Mouse (Mus musculus) C2C12 (cell line): Measurements from ENCODE around the gene Tmem231. TPM values are rescaled to one million over a fixed set of nuclear protein-coding genes. Genes with fewer than 3 reads are reported as not detected.
"Not testable (repeated sequence)": the region's sequence is repeated elsewhere in the genome, so short reads cannot be mapped to it uniquely, and the experiment has no call there.

ENCODE experiments used
- H3K27me3 ChIP-seq: one replicate; pipeline ENCODE4 v1.6.1; 2011; ENCODE audit not compliant: control insufficient read depth, insufficient read depth, insufficient read length
- H3K36me3 ChIP-seq: one replicate; pipeline ENCODE4 v1.6.1; 2011; ENCODE audit not compliant: control insufficient read depth, insufficient read depth
- H3K4me3 ChIP-seq: one replicate; pipeline ENCODE4 v1.5.1; 2011; ENCODE audit warnings: mild to moderate bottlenecking, control low read depth; ENCODE audit not compliant: poor library complexity, insufficient read depth, severe bottlenecking
- H3K79me2 ChIP-seq: one replicate; pipeline ENCODE4 v1.6.1; 2011; ENCODE audit not compliant: control insufficient read depth, insufficient read depth
- H3K79me3 ChIP-seq: one replicate; pipeline ENCODE4 v1.6.1; 2011; ENCODE audit warnings: low read depth, control low read depth
- H3ac ChIP-seq: one replicate; pipeline ENCODE3; 2011; ENCODE audit warnings: low read depth; ENCODE audit not compliant: control insufficient read depth, insufficient read length
- CEBPB ChIP-seq: IDR thresholded peaks from one replicate; pipeline ENCODE4 v1.6.1; 2011; ENCODE audit warnings: low read depth, mild to moderate bottlenecking, control low read depth, moderate library complexity
- CTCF ChIP-seq: IDR thresholded peaks from one replicate; pipeline ENCODE4 v1.5.1; 2011; ENCODE audit not compliant: control insufficient read depth, insufficient read depth, insufficient read length
- FOSL1 ChIP-seq: IDR thresholded peaks from one replicate; pipeline ENCODE4 v1.8.0; 2011; ENCODE audit warnings: mild to moderate bottlenecking, low read length; ENCODE audit not compliant: poor library complexity, insufficient read depth, severe bottlenecking
- MAX ChIP-seq: IDR thresholded peaks from one replicate; pipeline ENCODE4 v1.6.1; 2011; ENCODE audit warnings: mild to moderate bottlenecking, control low read depth
- MYOD1 ChIP-seq: IDR thresholded peaks from one replicate; pipeline ENCODE4 v1.6.1; 2011; ENCODE audit warnings: low read depth; ENCODE audit not compliant: control insufficient read depth, insufficient read length
- MYOG ChIP-seq: IDR thresholded peaks from one replicate; pipeline ENCODE4 v1.6.1; 2011; ENCODE audit not compliant: control insufficient read depth, insufficient read length; ENCODE audit errors: extremely low read depth
- USF1 ChIP-seq: IDR thresholded peaks from one replicate; pipeline ENCODE4 v1.6.1; 2011; ENCODE audit warnings: low read depth, mild to moderate bottlenecking, control low read depth, moderate library complexity
- polyA plus RNA-seq: library from polyadenylated mRNA; unstranded; fragments of >200 nt; fragmentation: generic; extraction: Trizol; gene quantifications from one replicate; pipeline ENCODE4 v1.2.1, GENCODE M21; 2012; ENCODE audit warnings: missing spikeins

Gene Tmem231
- polyA plus RNA-seq, 1 experiment = 2.2 TPM

GRCm38 (mm10) chr8:111947954-111948353 is 14.3 kb upstream of the Tmem231 start:
- no peaks in the 10 kb centered on the region for H3K79me2 ChIP-seq
- peaks cover 37% of the 10 kb centered on the region for H3K36me3 ChIP-seq
- no peak overlapping the region for H3K4me3 ChIP-seq
- H3K79me3 ChIP-seq = no peaks in the 10 kb centered on the region
- no peaks in the 10 kb centered on the region for H3K27me3 ChIP-seq
- no peak overlapping the region for H3ac ChIP-seq
- TF ChIP-seq CTCF (no peak), FOSL1 (no peak), CEBPB (no peak), MAX (no peak)

GRCm38 (mm10) chr8:111947144-111947543 is 13.5 kb upstream of the Tmem231 start:
- TF ChIP-seq FOSL1 = no peak
- TF ChIP-seq MYOD1 = no peak
- no peak for TF ChIP-seq CTCF
- no peak for TF ChIP-seq CEBPB
- TF ChIP-seq MYOG = no peak
- TF ChIP-seq USF1 = no peak
- no peak for TF ChIP-seq MAX
- H3K36me3 ChIP-seq = peaks cover 34% of the 10 kb centered on the region
- no peak overlapping the region for H3K4me3 ChIP-seq
- no peaks in the 10 kb centered on the region for H3K79me2 ChIP-seq
- H3ac ChIP-seq = no peak overlapping the region
- no peaks in the 10 kb centered on the region for H3K27me3 ChIP-seq
- no peaks in the 10 kb centered on the region for H3K79me3 ChIP-seq

GRCm38 (mm10) chr8:111943544-111943943 is 9.9 kb upstream of the Tmem231 start:
- Histone ChIP-seq H3K79me2 (peaks cover 12% of the 10 kb centered on the region), H3K36me3 (peaks cover 37% of the 10 kb centered on the region), H3K27me3 (no peaks in the 10 kb centered on the region), H3ac (no peak overlapping the region), H3K79me3 (no peaks in the 10 kb centered on the region), H3K4me3 (no peak overlapping the region)
- no peak for TF ChIP-seq MYOD1
- no peak for TF ChIP-seq CEBPB
- TF ChIP-seq MYOG = no peak
- no peak for TF ChIP-seq MAX
- no peak for TF ChIP-seq USF1
- TF ChIP-seq CTCF = no peak
- no peak for TF ChIP-seq FOSL1

GRCm38 (mm10) chr8:111941101-111941454 is 7.4 kb upstream of the Tmem231 start:
- Histone ChIP-seq H3K79me2 (peaks cover 12% of the 10 kb centered on the region), H3K36me3 (peaks cover 21% of the 10 kb centered on the region), H3K79me3 (no peaks in the 10 kb centered on the region), H3K27me3 (no peaks in the 10 kb centered on the region), H3ac (peak overlapping the region; percentile 92), H3K4me3 (peak overlapping the region; percentile 98)
- no peak for TF ChIP-seq CTCF
- no peak for TF ChIP-seq CEBPB
- no peak for TF ChIP-seq MAX
- no peak for TF ChIP-seq FOSL1
- no peak for TF ChIP-seq MYOD1
- TF ChIP-seq USF1 = no peak
- TF ChIP-seq MYOG = no peak

- no peak for TF ChIP-seq MAX
- no peak for TF ChIP-seq CEBPB
- no peak for TF ChIP-seq USF1
- TF ChIP-seq MYOD1 = no peak
- TF ChIP-seq MYOG = no peak
- TF ChIP-seq CTCF = no peak
- TF ChIP-seq FOSL1 = no peak
- Histone ChIP-seq H3K79me2 (peaks cover 12% of the 10 kb centered on the region), H3K27me3 (no peaks in the 10 kb centered on the region), H3K36me3 (peaks cover 20% of the 10 kb centered on the region), H3ac (peak within 1 kb of the TSS; percentile 92), H3K79me3 (no peaks in the 10 kb centered on the region), H3K4me3 (peak within 1 kb of the TSS; percentile 98)
Measured at GRCm38 (mm10) chr8:111940171-111941100, 6.8 kb upstream of the Tmem231 start, which contains the start of gene Gabarapl2. Gabarapl2 (plus strand) TSS chr8:111940703.

GRCm38 (mm10) chr8:111939516-111940142 is 5.9 kb upstream of the Tmem231 start:
- H3K27me3 ChIP-seq = no peaks in the 10 kb centered on the region
- TF ChIP-seq MYOD1 = peak; percentile 21
- TF ChIP-seq USF1 = peak; percentile 61
- TF ChIP-seq MYOG = no peak
- no peak for TF ChIP-seq FOSL1
- TF ChIP-seq CTCF = no peak
- peak; percentile 51 for TF ChIP-seq MAX
- no peak for TF ChIP-seq CEBPB
- H3K36me3 ChIP-seq = peaks cover 13% of the 10 kb centered on the region
- H3K79me3 ChIP-seq = no peaks in the 10 kb centered on the region
- peak overlapping the region; percentile 98 for H3K4me3 ChIP-seq
- H3ac ChIP-seq = peak overlapping the region; percentile 8
- H3K79me2 ChIP-seq = peaks cover 12% of the 10 kb centered on the region

- not testable (repeated sequence) for H3K27me3 ChIP-seq, H3K79me3 ChIP-seq, H3K4me3 ChIP-seq, H3ac ChIP-seq, H3K36me3 ChIP-seq
- H3K79me2 ChIP-seq = peaks cover 12% of the 10 kb centered on the region
Measured at GRCm38 (mm10) chr8:111938076-111938985, 4.7 kb upstream of the Tmem231 start.
